Mouse (Mus musculus) right cerebral cortex, adult 2 months (tissue): ENCODE data around the gene Fbxo28.
A peak's percentile ranks its signal among the peaks of the same experiment; 100 is the strongest.

ENCODE experiments used
- DNase-seq, 2 experiments: peaks; one replicate each; pipeline ENCODE4 v3.0.0; 2021 to 2022; ENCODE audit warnings: low spot score in 2 of 2

The Fbxo28 gene

GRCm38 (mm10) chr1:182288601-182289000, 52.8 kb downstream of the Fbxo28 start:
- no peak for DNase-seq

- DNase-seq = no peak
These were observed 53.6 kb downstream of the Fbxo28 start for GRCm38 (mm10) chr1:182287781-182288180.

GRCm38 (mm10) chr1:182284795-182285194, 56.6 kb downstream of the Fbxo28 start:
- no peak for DNase-seq

GRCm38 (mm10) chr1:182283231-182283630, 58.2 kb downstream of the Fbxo28 start:
- no peak for DNase-seq

GRCm38 (mm10) chr1:182282091-182283075, 59.0 kb downstream of the Fbxo28 start, which contains the start of gene Degs1:
TSS of gene Degs1 (minus strand) at chr1:182282804.
- DNase-seq = peak; percentile 91 to 95

GRCm38 (mm10) chr1:182281251-182281711, 60.1 kb downstream of the Fbxo28 start:
- DNase-seq = peak in 1 of 2 experiments; percentile 20

GRCm38 (mm10) chr1:182280577-182280976, 60.9 kb downstream of the Fbxo28 start:
- peak in 1 of 2 experiments; percentile 19 for DNase-seq

- no peak for DNase-seq
These were observed 61.4 kb downstream of the Fbxo28 start for GRCm38 (mm10) chr1:182280046-182280445.

- no peak for DNase-seq
These were observed 62.0 kb downstream of the Fbxo28 start for GRCm38 (mm10) chr1:182279436-182279835.

GRCm38 (mm10) chr1:182275109-182275508, 66.3 kb downstream of the Fbxo28 start:
- DNase-seq = no peak

- no peak for DNase-seq
These were observed 69.8 kb downstream of the Fbxo28 start for GRCm38 (mm10) chr1:182271632-182272031.

- DNase-seq = no peak
These were observed 70.3 kb downstream of the Fbxo28 start for GRCm38 (mm10) chr1:182271130-182271529.

- DNase-seq = no peak
These were observed 73.1 kb downstream of the Fbxo28 start for GRCm38 (mm10) chr1:182268317-182268716.

- no peak for DNase-seq
These were observed 75.4 kb downstream of the Fbxo28 start for GRCm38 (mm10) chr1:182266028-182266525.
